Mouse (Mus musculus) MN1 (cell line): ENCODE measurements around the gene Spns2.
"Not testable (repeated sequence)": the region's sequence is repeated elsewhere in the genome, so short reads cannot be mapped to it uniquely, and the experiment has no call there.

ENCODE experiments used
- DNase-seq: peaks from one replicate; pipeline ENCODE4 v3.0.0-alpha.2; 2016; ENCODE audit warnings: low spot score

Gene Spns2

GRCm38 (mm10) chr11:72436271-72436670 is 53.4 kb downstream of the Spns2 start:
- no peak for DNase-seq

- peak; percentile 32 for DNase-seq
Measured at GRCm38 (mm10) chr11:72435694-72436045, 54.0 kb downstream of the Spns2 start.

- DNase-seq: no peak
Measured at GRCm38 (mm10) chr11:72434963-72435693, 54.6 kb downstream of the Spns2 start, which contains the start of gene Ggt6. Ggt6 (plus strand) TSS chr11:72435526.

- DNase-seq: not testable (repeated sequence)
Measured at GRCm38 (mm10) chr11:72430311-72431068, 59.2 kb downstream of the Spns2 start.

GRCm38 (mm10) chr11:72429288-72429690 is 60.4 kb downstream of the Spns2 start:
- peak; percentile 45 for DNase-seq

GRCm38 (mm10) chr11:72428694-72429093 is 61.0 kb downstream of the Spns2 start:
- peak; percentile 30 for DNase-seq

- DNase-seq: no peak
Measured at GRCm38 (mm10) chr11:72426884-72427283, 62.8 kb downstream of the Spns2 start.

- no peak for DNase-seq
Measured at GRCm38 (mm10) chr11:72425201-72425600, 64.5 kb downstream of the Spns2 start.

GRCm38 (mm10) chr11:72423686-72424085 is 66.0 kb downstream of the Spns2 start:
- DNase-seq: no peak

GRCm38 (mm10) chr11:72421518-72422278 is 68.0 kb downstream of the Spns2 start:
- DNase-seq: no peak

- no peak for DNase-seq
Measured at GRCm38 (mm10) chr11:72420460-72421122, 69.1 kb downstream of the Spns2 start.

- no peak for DNase-seq
Measured at GRCm38 (mm10) chr11:72419006-72419405, 70.7 kb downstream of the Spns2 start.

- no peak for DNase-seq
Measured at GRCm38 (mm10) chr11:72418227-72418626, 71.5 kb downstream of the Spns2 start.

GRCm38 (mm10) chr11:72417376-72417775 is 72.3 kb downstream of the Spns2 start:
- no peak for DNase-seq

GRCm38 (mm10) chr11:72416666-72417065 is 73.0 kb downstream of the Spns2 start:
- DNase-seq: no peak

GRCm38 (mm10) chr11:72415155-72415554 is 74.5 kb downstream of the Spns2 start:
- no peak for DNase-seq

- DNase-seq: no peak
Measured at GRCm38 (mm10) chr11:72413601-72414190, 76.0 kb downstream of the Spns2 start.

- no peak for DNase-seq
Measured at GRCm38 (mm10) chr11:72413016-72413415, 76.7 kb downstream of the Spns2 start.

- no peak for DNase-seq
Measured at GRCm38 (mm10) chr11:72411945-72412344, 77.8 kb downstream of the Spns2 start.

GRCm38 (mm10) chr11:72411093-72411921 is 78.4 kb downstream of the Spns2 start, which contains the start of gene Smtnl2:
Smtnl2 (minus strand) TSS chr11:72411713.
- peak; percentile 46 for DNase-seq
